Mouse (Mus musculus) kidney, postnatal 0 days (tissue): ENCODE data around the gene Tbc1d15. TPM values are rescaled to one million over a fixed set of nuclear protein-coding genes. Genes with fewer than 3 reads are reported as not detected.

ENCODE experiments used
- ATAC-seq: fragments of 200-750 bp; cut with Nextera tagmentation; replicated peaks from 2 replicates; pipeline ENCODE4 v1.8.0; 2017; ENCODE audit warnings: low read depth, moderate number of reproducible peaks, moderate TSS enrichment, moderate library complexity; ENCODE audit not compliant: low FRiP score
- DNase-seq: peaks from one replicate; pipeline ENCODE4 v3.0.0-alpha.2; 2016; ENCODE audit warnings: low spot score
- H3K27ac ChIP-seq: fragments of 300-500 bp; sonication (generic); 2 replicates; pipeline ENCODE4 v1.5.1; 2014; ENCODE audit warnings: mild to moderate bottlenecking
- H3K27me3 ChIP-seq: fragments of 300-500 bp; sonication (generic); 2 replicates; pipeline ENCODE4 v1.6.1; 2014; ENCODE audit warnings: low read length, mixed read lengths; ENCODE audit not compliant: insufficient read depth
- H3K36me3 ChIP-seq: fragments of 300-500 bp; sonication (generic); 2 replicates; pipeline ENCODE4 v1.6.1; 2014; ENCODE audit warnings: low read length, mixed read lengths; ENCODE audit not compliant: insufficient read depth
- H3K4me1 ChIP-seq: fragments of 300-500 bp; sonication (generic); replicated peaks from 2 replicates; pipeline ENCODE4 v1.6.1; 2014; ENCODE audit warnings: antibody characterized with exemption, low read length, mixed read lengths; ENCODE audit not compliant: insufficient read depth
- H3K4me2 ChIP-seq: fragments of 300-500 bp; sonication (generic); 2 replicates; pipeline ENCODE4 v1.6.1; 2014; ENCODE audit warnings: mild to moderate bottlenecking, low read length, moderate library complexity, mixed read lengths
- H3K4me3 ChIP-seq: fragments of 300-500 bp; sonication (generic); replicated peaks from 2 replicates; pipeline ENCODE4 v1.5.1; 2014; ENCODE audit warnings: low read depth, low read length
- H3K9ac ChIP-seq: fragments of 300-500 bp; sonication (generic); 2 replicates; pipeline ENCODE4 v1.6.1; 2014; ENCODE audit warnings: low read depth, low read length
- H3K9me3 ChIP-seq: fragments of 300-500 bp; sonication (generic); replicated peaks from 2 replicates; pipeline ENCODE4 v1.6.1; 2016; ENCODE audit warnings: low read length, inconsistent platforms, mixed read lengths
- CTCF ChIP-seq: IDR thresholded peaks from 2 replicates; pipeline ENCODE4 v1.5.1; 2016; ENCODE audit warnings: antibody characterized with exemption, low read depth, mild to moderate bottlenecking, moderate library complexity
- WGBS: fragments of 180-500 bp; shearing (Covaris S2); extraction: QIAGEN DNeasy Blood & Tissue Kit; methylation state at CpG from one replicate; pipeline ENCODE4 v1.1.7; 2014; 5-methylcytosine and 5-hydroxymethylcytosine counted together
- polyA plus RNA-seq: library from polyadenylated mRNA; unstranded; fragments of >200 nt; fragmentation: Nextera tagmentation; extraction: Ambion mirVana; gene quantifications from 2 replicates; pipeline ENCODE4 v1.2.1, GENCODE M21; 2015

Gene Tbc1d15
- polyA plus RNA-seq, 1 experiment from 2014 or later: 52.5 TPM

DNA sequence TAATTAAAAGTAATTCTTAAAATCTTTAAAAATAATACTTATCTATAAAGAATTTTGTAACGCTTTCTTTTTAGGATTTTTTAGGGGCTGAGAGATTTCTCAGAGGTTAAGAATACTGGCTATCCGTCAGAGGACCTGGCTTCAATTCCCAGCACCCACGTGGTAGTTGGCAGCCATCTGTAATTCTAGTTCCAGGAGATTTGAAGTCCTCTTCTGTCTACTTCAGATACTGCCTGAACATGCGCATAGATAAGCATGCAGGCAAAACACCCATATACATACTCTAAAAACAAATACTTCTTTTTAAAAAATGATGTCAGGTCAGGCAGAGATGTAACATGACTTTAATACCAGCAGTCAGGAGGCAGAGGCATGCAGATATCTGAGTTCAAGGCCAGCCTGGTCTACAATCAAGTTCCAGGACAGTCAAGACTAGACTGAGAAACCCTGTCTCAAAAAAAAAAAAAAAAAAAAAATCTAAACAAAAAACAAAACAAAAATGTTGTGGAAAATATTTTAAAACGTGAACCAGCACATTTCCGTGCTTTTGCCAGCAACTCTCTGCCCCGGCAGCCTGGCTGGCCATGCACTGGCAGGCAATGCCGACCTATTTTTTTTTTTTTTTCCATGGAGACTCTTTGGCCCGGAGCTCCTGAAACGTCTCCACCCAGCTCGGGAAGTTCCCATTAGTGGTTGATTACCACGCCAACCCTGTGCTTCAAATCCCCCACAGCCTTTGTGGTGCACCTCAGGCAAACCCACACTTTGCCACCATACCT lies 19.5 kb upstream of the Tbc1d15 start:
- Histone ChIP-seq H3K4me3 (no peak overlapping the region), H3K27me3 (no peaks in the 10 kb centered on the region), H3K4me2 (no peak overlapping the region), H3K9me3 (no peaks in the 10 kb centered on the region), H3K27ac (no peak overlapping the region), H3K4me1 (no peaks in the 10 kb centered on the region), H3K36me3 (no peaks in the 10 kb centered on the region), H3K9ac (no peak overlapping the region)
- ATAC-seq (no peak), DNase-seq (no peak)
- TF ChIP-seq CTCF: no peak
- 88% methylated on average over 12 of the region's 12 CpGs for WGBS

DNA sequence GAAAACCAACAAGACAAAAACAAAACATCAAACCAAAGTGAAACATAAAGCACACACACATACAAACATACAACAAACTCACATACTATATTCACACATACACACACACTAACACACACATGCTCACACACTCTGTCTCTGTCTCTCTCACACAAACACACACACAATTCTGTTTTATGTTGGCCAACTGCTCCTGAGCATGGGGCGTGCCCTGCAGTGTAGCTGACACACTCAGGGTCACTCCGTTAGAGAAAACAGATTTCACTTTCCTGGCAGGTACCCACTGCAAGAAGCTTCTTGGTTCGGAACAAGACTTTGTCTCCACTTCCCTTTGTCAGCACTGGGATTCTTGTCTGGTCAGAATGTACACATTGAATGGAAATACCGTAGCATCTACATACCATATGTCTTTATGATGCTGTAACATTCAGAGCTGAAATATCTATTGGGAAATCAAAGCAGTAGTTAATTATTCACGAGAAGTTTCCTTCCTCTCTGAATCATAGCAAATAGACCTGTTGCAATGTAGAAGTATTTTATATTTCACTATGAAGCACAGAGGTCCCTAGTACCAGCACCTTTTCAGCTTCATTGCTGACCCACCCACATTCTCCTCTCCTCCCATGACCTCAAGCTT lies 11.8 kb upstream of the Tbc1d15 start:
- no peaks in the 10 kb centered on the region for H3K27me3 ChIP-seq
- DNase-seq: no peak
- no peaks in the 10 kb centered on the region for H3K36me3 ChIP-seq
- H3K9ac ChIP-seq: no peak overlapping the region
- no peak overlapping the region for H3K4me2 ChIP-seq
- H3K4me1 ChIP-seq: no peaks in the 10 kb centered on the region
- no peak for TF ChIP-seq CTCF
- ATAC-seq: no peak
- H3K4me3 ChIP-seq: no peak overlapping the region
- H3K27ac ChIP-seq: no peak overlapping the region
- H3K9me3 ChIP-seq: no peaks in the 10 kb centered on the region
- 51% methylated on average over 5 of the region's 5 CpGs for WGBS

DNA sequence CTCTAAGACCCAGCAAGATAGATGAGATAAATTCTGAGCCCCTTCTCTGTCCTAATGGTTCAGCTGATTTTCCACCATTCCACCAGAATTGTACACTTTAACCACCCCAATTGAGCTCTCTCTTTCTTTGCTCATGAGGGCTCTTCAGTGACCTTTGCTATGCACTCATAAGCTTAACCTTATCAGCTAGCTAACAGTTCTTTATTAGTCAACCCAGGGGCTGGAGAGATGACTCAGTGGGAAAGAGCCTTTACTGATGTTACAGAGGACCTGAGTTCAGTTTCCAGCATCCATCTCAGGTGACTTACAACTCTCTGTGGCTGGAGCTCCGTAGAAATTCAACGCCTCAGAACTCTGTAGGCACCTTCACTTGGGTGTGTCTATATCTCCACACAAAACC lies 11.0 kb upstream of the Tbc1d15 start:
- H3K27ac ChIP-seq: no peak overlapping the region
- H3K9ac ChIP-seq: no peak overlapping the region
- no peaks in the 10 kb centered on the region for H3K27me3 ChIP-seq
- H3K9me3 ChIP-seq: no peaks in the 10 kb centered on the region
- no peak for TF ChIP-seq CTCF
- H3K4me2 ChIP-seq: no peak overlapping the region
- no peaks in the 10 kb centered on the region for H3K4me1 ChIP-seq
- ATAC-seq (no peak), DNase-seq (no peak)
- no peak overlapping the region for H3K4me3 ChIP-seq
- 85% methylated on average over 2 of the region's 2 CpGs for WGBS
- H3K36me3 ChIP-seq: no peaks in the 10 kb centered on the region

DNA sequence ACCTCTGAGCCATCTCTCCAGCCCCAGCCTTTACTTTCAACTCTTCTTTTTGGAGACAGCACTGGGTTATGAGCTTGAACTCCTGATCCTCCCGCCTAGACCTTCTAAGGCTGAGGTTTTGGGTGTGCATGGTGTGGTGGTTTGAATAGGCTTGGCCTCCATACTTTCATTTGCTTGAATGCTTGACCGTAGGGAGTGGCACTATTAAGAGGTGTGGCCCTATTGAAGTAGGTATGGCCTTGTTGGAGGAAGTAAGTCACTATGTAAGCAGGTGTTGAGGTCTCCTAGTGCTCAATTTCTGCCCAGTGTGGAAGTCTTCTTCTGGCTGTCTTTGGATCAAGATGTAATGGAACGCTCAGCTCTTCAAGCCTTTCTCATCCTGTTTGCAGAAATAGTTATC lies 10.2 kb upstream of the Tbc1d15 start:
- Histone ChIP-seq H3K4me3 (no peak overlapping the region), H3K9ac (no peak overlapping the region), H3K36me3 (no peaks in the 10 kb centered on the region), H3K27ac (no peak overlapping the region), H3K9me3 (no peaks in the 10 kb centered on the region), H3K27me3 (no peaks in the 10 kb centered on the region), H3K4me2 (no peak overlapping the region), H3K4me1 (no peaks in the 10 kb centered on the region)
- ATAC-seq: no peak
- no peak for DNase-seq
- WGBS: 90% methylated on average over 3 of the region's 3 CpGs
- TF ChIP-seq CTCF: no peak

DNA sequence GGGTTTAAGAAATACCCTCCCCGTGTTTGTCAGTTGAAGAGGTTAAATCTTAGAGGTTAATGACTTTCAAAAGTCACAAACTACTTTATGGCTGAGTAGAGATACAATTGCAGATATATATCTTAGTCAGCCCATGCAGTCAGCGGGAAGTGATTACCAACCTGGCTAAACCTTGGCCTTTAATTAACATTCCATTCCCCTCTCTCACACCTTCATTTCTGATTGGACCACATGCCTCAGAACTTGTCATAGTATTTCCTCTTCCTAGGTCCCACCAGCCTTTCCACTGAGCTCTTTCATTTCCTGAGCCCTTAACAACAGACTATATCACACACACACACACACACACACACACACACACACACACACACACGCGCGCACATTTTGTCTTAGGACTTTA lies 4.9 kb upstream of the Tbc1d15 start:
- Histone ChIP-seq H3K9ac (no peak overlapping the region), H3K9me3 (no peaks in the 10 kb centered on the region), H3K36me3 (no peaks in the 10 kb centered on the region), H3K4me1 (no peaks in the 10 kb centered on the region), H3K4me2 (no peak overlapping the region), H3K4me3 (no peak overlapping the region), H3K27me3 (no peaks in the 10 kb centered on the region), H3K27ac (no peak overlapping the region)
- TF ChIP-seq CTCF: no peak
- WGBS: 56% methylated on average over 5 of the region's 5 CpGs
- DNase-seq (peak; percentile 18), ATAC-seq (no peak)

DNA sequence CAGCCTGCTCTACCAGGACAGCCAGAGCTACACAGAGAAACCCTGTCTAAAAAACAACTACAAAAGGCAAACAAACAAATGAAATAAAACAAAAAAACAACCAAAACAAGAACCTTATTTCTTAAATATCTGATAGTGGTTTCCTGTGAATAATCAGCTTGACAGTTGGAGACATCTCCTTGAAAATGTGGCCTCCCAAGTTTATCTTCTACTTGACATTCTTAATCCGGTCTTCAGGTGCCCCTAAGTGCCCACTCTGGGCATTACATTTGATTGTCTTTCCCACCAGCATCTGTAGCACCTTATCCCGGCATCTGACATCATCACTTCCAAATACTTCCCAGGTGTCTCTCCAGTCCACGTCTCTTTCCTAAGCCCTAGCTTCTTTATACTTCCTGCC lies 2.3 kb upstream of the Tbc1d15 start:
- no peaks in the 10 kb centered on the region for H3K36me3 ChIP-seq
- H3K9me3 ChIP-seq: no peaks in the 10 kb centered on the region
- WGBS: 79% methylated on average over 3 of the region's 3 CpGs
- H3K4me3 ChIP-seq: no peak overlapping the region
- H3K9ac ChIP-seq: no peak overlapping the region
- no peak overlapping the region for H3K27ac ChIP-seq
- ATAC-seq (no peak), DNase-seq (no peak)
- H3K27me3 ChIP-seq: no peaks in the 10 kb centered on the region
- 0 out of 2 replicates have a peak, but pooled peaks cover 7% of the 10 kb centered on the region for H3K4me1 ChIP-seq
- no peak for TF ChIP-seq CTCF
- no peak overlapping the region for H3K4me2 ChIP-seq
